9 mouse cellular contexts compared by ENCODE assay signal in the genomic region with DNA sequence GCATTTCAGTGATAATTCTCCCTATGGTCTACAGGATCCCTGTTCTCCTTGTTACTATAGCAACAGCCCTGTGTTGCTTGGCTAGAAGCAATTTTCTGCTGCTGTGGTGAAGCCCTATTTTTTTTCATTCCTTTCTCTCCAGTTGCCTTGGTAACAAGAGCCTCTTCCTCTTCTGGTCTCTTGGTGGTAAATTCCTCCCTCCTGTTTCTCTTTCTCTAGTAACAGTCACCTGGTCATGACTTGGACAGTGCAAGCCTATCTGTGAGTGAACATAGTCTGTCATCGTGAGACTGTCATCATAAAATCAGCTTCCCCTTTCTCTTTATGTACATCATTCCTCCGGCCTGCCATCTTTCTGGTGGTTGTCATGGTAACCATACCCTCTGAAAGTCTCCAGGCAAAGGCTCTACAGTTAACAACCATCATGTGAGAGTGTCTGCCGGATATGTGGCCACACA. TPM values are rescaled to one million over a fixed set of nuclear protein-coding genes. Genes with fewer than 3 reads are reported as not detected.
DNase-seq lines count a peak whose midpoint lies in the region; ATAC-seq and TF ChIP-seq lines count a peak whose summit lies in the region.
"Had no signal": no experiment of that assay in that cellular context is flagged by ENCODE, and none has a peak within 500 bp of the region (broad histone marks: within the 10 kb centered on the region; RNA-seq: fewer than 3 reads in every experiment).

No protein-coding gene starts in this region.

- H3K4me3 ChIP-seq in lung, embryonic 14.5 days (ENCODE audit: low read depth, low read length), result no peak overlapping the region
- H3K4me3 ChIP-seq in midbrain, embryonic 12.5 days, result no peak overlapping the region

- DNase-seq in lung, embryonic 14.5 days, result peak; percentile 28
- DNase-seq in lung, adult 18-20 months, result no peak
- no peak for DNase-seq in heart, adult 18-20 months
- DNase-seq in gastrocnemius, postnatal 14 days, result no peak
- no peak for DNase-seq in urinary bladder, postnatal 10 days (ENCODE audit: low spot score)

- H3K4me2 ChIP-seq in lung, embryonic 14.5 days, result no peak overlapping the region
- H3K4me2 ChIP-seq in midbrain, embryonic 12.5 days (replicated peaks), result peak overlapping the region; percentile 45

- H3K4me1 ChIP-seq in lung, embryonic 14.5 days (ENCODE audit: insufficient read depth), result peaks cover 12% of the 10 kb centered on the region
- peaks cover 56% of the 10 kb centered on the region for H3K4me1 ChIP-seq in midbrain, embryonic 12.5 days

- no peak for TF ChIP-seq CTCF in lung, embryonic 14.5 days (IDR thresholded peaks at IDR 0.05; ENCODE audit: low read depth)

- H3K9ac ChIP-seq in lung, embryonic 14.5 days, result no peak overlapping the region
- H3K9ac ChIP-seq in midbrain, embryonic 12.5 days (replicated peaks), result peak overlapping the region; percentile 24; the same call in 1 of the 2 replicates

- no peaks in the 10 kb centered on the region for H3K36me3 ChIP-seq in lung, embryonic 14.5 days (ENCODE audit: insufficient read depth)
- H3K36me3 ChIP-seq in midbrain, embryonic 12.5 days, result no peaks in the 10 kb centered on the region

- intact Hi-C loops in gastrocnemius, postnatal 14 days (cut with DNase I; ENCODE audit: low total_unique reads), result no loop called here

- no peak overlapping the region for H3K27ac ChIP-seq in lung, embryonic 14.5 days (ENCODE audit: low read depth)
- peak overlapping the region; percentile 97 for H3K27ac ChIP-seq in midbrain, embryonic 12.5 days (replicated peaks)

- no peaks in the 10 kb centered on the region for H3K27me3 ChIP-seq in lung, embryonic 14.5 days (ENCODE audit: insufficient read depth, low read length)
- no peaks in the 10 kb centered on the region for H3K27me3 ChIP-seq in midbrain, embryonic 12.5 days
- H3K27me3 ChIP-seq: Patski had no signal

- ATAC-seq in lung, embryonic 14.5 days (ENCODE audit: insufficient read depth), result no peak
- ATAC-seq in hematopoietic stem cell, adult 5-6 weeks (replicated peaks in 1 of 2; ENCODE audit: insufficient read depth in 1 of 2, low FRiP score in 2 of 2, low TSS enrichment in 1 of 2, low read depth in 1 of 2, poor library complexity in 2 of 2, severe bottlenecking in 2 of 2), result peak; percentile 71 to 78
- ATAC-seq in midbrain, embryonic 12.5 days (ENCODE audit: low FRiP score, low read depth), result peak; percentile 78
- ATAC-seq in inflammation-experienced regulatory T-cells, adult 6 months, result no peak
- ATAC-seq: Patski had no signal

- no peaks in the 10 kb centered on the region for H3K9me3 ChIP-seq in lung, embryonic 14.5 days (ENCODE audit: low read depth, low read length)
- no peaks in the 10 kb centered on the region for H3K9me3 ChIP-seq in midbrain, embryonic 12.5 days

- WGBS in lung, embryonic 14.5 days, result 49% methylated on average over 3 of the region's 3 CpGs
- 9% methylated on average over 3 of the region's 3 CpGs for WGBS in midbrain, embryonic 12.5 days

RNA-seq across cellular contexts. Expression of gene Trit1, which starts 2.4 kb away (rescaled TPM):
- 16.4 and 20.9 TPM in 2 replicates for polyA plus RNA-seq in lung, embryonic 14.5 days (2014; fragmentation: Nextera tagmentation; extraction: Ambion mirVana)
- total RNA-seq in hematopoietic stem cell, adult 5-6 weeks (2017), result 27.7 and 37.0 TPM in 2 replicates
- polyA plus RNA-seq in midbrain, embryonic 12.5 days (2016; fragmentation: Nextera tagmentation; extraction: Ambion mirVana), result 29.3 and 30.0 TPM in 2 replicates
- 1 to 10 TPM; 4.9 to 5.5 TPM for total RNA-seq in heart, adult 18-20 months (2021)
- polyA plus RNA-seq in inflammation-experienced regulatory T-cells, adult 6 months (2017; shearing (Covaris generic)), result 10 to 100 TPM; 10.7 to 20.6 (median 19.9) TPM
- 10 to 100 TPM in 1 of 2 experiments, 1 to 10 TPM in 1; 8.3 to 12.2 TPM for total RNA-seq in gastrocnemius, postnatal 14 days (2021)

RNA-seq across cellular contexts. Expression of gene Mycl, which starts 18.5 kb away (rescaled TPM):
- 15.2 and 16.5 TPM in 2 replicates for polyA plus RNA-seq in lung, embryonic 14.5 days (2014; fragmentation: Nextera tagmentation; extraction: Ambion mirVana)
- total RNA-seq in hematopoietic stem cell, adult 5-6 weeks (2017), result 0.56 TPM in 1 of 2 replicates, not detected in the other
- 130 and 140 TPM in 2 replicates for polyA plus RNA-seq in midbrain, embryonic 12.5 days (2016; fragmentation: Nextera tagmentation; extraction: Ambion mirVana)
- under 1 TPM; 0.25 to 0.87 TPM for total RNA-seq in heart, adult 18-20 months (2021)
- not detected for polyA plus RNA-seq in inflammation-experienced regulatory T-cells, adult 6 months (2017; shearing (Covaris generic))
- total RNA-seq in gastrocnemius, postnatal 14 days (2021), result 1 to 10 TPM; 2.2 to 2.3 TPM

RNA-seq across cellular contexts. Expression of gene Mfsd2a, which starts 53.0 kb away (rescaled TPM):
- polyA plus RNA-seq in lung, embryonic 14.5 days (2014; fragmentation: Nextera tagmentation; extraction: Ambion mirVana), result 1.1 and 1.4 TPM in 2 replicates
- 0.94 TPM in 1 of 2 replicates, not detected in the other for total RNA-seq in hematopoietic stem cell, adult 5-6 weeks (2017)
- 25.7 TPM in 2 replicates for polyA plus RNA-seq in midbrain, embryonic 12.5 days (2016; fragmentation: Nextera tagmentation; extraction: Ambion mirVana)
- total RNA-seq in heart, adult 18-20 months (2021), result 1 to 10 TPM in 1 of 2 experiments, not detected in 1; 2.8 TPM
- 1 to 10 TPM in 2 of 3 experiments, under 1 TPM in 1; 0.68 to 1.5 (median 1.3) TPM for polyA plus RNA-seq in inflammation-experienced regulatory T-cells, adult 6 months (2017; shearing (Covaris generic))
- total RNA-seq in gastrocnemius, postnatal 14 days (2021), result under 1 TPM; 0.24 to 0.68 TPM

Comparison
In these comparisons a context has a peak if more than half of its experiments do, and no peak if none do; other contexts are left out.
1. ATAC-seq: peak in hematopoietic stem cell, adult 5-6 weeks (2 of 2) and midbrain, embryonic 12.5 days (single experiment); none in lung, embryonic 14.5 days (single experiment) and inflammation-experienced regulatory T-cells, adult 6 months (single experiment).